Mouse (Mus musculus): Measurements from ENCODE around the gene Rab3il1.
A peak's percentile ranks its signal among the peaks of the same experiment; 100 is the strongest.

Rab3il1 gene

DNA sequence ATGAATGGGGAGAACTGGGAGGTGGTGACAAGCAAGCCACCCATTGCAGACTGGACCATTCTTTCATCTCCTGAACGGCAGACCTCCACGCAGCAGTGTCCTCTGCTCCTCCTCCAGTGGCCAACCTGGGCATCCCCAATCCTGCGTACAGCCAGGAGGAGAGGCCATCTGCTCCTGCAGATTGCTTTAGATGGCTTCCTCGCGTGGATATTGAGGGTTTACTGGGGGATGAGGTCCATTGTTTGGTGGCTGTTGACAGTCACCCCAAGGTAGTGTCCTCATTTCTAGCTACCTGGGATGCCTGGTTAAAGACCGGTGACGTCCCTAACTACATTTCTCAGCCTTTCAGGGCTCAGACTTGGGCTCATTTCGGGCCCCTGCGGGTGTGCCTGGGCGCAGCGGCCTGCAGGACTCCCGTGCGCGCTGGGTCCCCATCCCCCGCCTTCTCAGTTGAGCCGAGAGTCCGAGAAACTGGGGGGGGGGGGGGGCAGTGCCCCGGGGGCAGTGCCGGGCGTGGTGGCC is 39.5 kb downstream of the Rab3il1 start:
- no peak for DNase-seq (ENCODE audit: low read depth, low spot score)

DNA sequence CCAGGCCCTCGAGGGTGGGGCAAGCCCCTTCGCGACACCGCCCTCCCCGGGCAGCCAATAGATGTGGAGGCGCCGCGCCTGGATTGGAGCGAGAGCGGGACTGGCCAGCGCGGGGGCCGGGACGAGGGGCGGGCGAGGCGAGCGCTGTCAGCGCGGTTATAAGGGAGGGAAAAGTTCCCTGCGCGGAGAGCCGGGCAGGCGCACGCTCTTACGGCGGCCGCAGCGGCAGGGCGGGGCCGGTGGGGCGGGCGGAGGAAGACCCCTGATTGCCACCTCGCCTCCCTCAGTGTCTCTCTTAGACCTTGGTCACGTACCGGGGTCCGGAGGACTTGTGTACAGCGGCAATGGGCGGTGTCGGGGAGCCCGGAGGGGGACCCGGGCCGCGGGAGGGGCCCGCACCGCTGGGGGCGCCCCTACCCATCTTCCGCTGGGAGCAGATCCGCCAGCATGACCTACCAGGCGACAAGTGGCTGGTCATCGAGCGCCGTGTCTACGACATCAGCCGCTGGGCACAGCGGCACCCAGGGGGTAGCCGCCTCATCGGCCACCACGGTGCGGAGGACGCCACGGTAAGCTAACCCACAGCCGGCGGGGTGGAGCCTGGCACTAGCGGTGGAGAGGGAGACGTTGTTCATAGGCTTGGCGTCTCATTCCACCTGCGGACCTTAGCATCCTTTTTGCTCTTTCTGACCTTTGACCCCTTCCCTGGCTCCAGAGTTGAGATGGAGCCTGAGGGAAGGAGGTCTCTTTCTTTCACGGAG is 40.1 kb downstream of the Rab3il1 start, which contains the start of gene Fads3:
Fads3 (plus strand) TSS at position 182 of the 761 bp plus-strand sequence.
- no peak for DNase-seq (ENCODE audit: low read depth, low spot score)

DNA sequence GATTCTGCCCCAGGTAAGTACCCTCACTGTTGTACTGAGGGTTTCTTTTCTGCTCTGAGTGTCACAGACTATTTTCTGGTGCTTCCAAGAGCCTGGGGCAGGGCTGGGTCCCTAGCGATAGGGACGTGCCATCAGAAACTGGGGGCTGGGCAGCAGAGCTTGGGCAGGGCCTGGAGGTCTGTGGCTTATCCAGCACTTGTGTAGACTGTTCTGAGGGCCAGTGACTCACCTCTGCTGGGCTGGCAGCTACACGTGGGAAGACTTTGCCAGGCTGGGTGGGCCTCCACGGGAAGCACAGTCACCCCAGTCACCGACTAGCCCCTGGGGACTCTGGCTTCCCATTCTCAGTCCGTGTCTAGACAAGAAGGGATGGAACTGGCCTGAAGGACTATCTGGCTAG is 40.8 kb downstream of the Rab3il1 start:
- no peak for DNase-seq (ENCODE audit: low read depth, low spot score)

DNA sequence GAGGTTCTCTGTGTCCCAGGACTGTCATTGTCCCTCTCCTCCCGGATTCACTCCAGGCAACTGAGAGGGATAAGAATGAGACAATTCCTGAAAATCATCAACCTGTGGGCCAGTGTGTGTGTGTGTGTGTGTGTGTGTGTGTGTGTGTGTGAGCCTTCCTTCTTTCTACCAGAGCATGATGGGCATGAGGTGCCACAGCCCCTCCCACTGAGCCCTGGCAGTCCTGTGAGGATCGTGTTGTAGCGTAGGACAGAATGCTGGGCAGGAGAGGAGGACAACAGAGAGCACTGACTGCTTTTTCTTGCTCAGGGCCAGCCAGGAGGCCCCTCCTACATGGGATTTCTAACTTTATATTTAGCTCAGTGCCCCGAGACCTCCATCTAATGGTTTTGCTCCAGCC is 41.3 kb downstream of the Rab3il1 start:
- DNase-seq (ENCODE audit: low read depth, low spot score) = no peak

DNA sequence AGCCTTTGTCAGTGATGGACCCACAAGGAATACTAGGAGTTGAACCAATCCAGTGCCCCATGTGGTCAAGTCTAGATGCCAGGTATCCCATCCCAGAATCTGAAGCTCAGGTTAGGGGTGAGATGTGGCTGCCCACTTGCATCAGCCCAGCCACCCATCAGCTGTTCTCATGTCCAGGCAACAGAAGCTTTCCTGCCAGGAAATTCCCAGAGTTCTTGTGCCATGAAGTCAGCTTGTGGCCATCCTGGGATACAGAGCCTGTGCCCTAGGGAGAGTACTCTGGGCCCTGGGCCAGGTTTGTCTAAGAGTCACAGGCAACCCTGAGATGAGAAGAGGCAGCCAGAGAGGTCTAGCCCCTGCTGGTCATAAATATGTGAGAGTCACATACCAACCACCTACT is 42.2 kb downstream of the Rab3il1 start:
- no peak for DNase-seq (ENCODE audit: low read depth, low spot score)

DNA sequence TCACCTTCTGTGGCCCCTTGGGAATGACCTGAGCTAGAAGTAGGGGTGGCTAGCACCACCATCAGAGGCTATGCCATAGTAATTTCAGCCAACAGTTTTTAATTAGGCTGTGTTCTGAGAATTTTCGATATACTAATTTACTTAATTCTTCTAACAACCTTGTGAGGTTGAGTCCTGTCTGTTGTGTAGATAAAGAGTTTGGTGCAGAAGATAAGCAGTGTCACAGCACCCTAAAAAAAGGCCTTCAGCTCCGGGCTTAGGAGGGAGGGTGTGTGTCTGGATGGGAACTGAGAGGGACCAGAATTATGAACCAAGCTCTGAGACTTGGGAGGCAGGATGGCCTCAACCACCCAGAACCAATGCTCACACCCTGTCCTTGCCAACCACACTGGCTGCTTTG is 44.2 kb downstream of the Rab3il1 start:
- no peak for DNase-seq (ENCODE audit: low read depth, low spot score)

DNA sequence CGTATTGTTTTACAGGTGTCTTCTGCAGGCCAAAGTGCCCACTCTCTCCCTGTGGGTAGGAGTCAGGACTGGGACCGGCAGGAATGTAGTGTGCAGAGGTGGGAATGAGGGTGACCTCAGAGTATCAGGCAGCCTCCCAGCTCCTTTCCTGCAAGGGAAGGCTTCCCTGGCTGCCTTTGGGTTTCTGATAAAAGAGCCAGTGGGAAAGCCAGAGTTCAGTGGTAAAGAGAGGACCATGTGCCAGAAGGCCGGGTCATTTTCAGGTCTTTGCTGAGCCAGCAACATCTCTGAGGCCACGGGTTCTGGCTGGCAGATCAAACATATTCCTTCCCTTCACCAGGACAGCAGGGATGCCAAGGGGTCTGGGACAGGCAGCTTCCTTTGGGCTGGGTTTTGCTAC is 44.9 kb downstream of the Rab3il1 start:
- DNase-seq (ENCODE audit: low read depth, low spot score) = no peak

DNA sequence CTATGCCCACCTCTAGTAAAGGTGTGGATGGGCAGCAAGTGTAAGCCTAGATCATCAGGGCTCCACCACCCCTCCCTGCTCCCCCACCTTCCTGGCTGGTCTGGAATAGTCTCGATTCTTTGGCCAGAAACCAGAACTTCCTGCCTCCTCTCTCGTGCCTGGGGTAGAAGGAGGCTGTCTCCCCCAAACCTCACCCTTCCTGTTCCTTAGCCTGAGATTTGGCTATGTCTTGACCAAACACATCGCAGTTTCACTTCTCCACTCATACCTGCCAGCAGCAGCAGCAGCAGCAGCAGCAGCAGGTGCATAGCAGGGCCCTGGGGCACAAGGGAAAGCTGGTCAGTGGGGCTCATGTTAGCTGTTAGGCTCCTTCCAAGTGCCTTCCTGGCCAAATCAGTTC is 45.5 kb downstream of the Rab3il1 start:
- DNase-seq (ENCODE audit: low read depth, low spot score) = peak; percentile 83

DNA sequence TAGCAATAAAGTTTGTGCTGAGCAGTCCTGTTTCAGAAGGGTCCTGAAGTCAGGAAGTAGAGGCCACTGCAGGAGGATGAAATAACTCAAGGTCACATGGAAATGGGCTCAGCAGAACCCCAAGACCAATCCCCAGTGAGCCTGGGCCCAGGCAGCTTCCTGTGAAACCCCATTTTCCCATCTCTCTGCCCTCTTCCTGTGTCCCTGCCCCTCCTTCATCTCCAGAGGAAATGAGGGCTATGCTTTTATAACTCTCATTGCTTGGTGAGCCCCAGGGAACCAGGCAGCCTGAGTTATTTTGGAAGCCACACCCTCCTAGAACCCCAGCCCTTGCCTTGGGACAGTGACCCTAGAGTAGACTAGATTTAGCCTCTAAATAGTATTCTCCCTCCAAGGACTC is 48.1 kb downstream of the Rab3il1 start:
- no peak for DNase-seq (ENCODE audit: low read depth, low spot score)

DNA sequence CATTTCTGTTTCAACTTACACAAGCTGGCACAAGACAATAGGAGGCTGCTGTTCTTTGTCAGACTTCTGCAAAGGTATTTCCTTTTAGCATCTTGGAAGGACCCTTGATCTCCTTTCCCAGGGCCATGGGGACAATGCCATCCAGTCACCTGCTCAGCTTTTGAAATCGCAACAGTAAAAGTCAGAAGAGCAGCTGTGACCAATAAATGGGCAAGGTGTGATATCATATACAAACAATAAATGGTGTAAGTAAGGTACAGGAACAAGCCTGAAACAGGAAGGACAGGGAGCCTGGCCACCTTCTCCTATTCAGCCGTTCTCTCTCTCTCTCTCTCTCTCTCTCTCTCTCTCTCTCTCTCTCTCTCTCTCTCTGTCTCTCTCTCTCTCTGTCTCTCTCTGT is 49.0 kb downstream of the Rab3il1 start:
- no peak for DNase-seq (ENCODE audit: low read depth, low spot score)

DNA sequence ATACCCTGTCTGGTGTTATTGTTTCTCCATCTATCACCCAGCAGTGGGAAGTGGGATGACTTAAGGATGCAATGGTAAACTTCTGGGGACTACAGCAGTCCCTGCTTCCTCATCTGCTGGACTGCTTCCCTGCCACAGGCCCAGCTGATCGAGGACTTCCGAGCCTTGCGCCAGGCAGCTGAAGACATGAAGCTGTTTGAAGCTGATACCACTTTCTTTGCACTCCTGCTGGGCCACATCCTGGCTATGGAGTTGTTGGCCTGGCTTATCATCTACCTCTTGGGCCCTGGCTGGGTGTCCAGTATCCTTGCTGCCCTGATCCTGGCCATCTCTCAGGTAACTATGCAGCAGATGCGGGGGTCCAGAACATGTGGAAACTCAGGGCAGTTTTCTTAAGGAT is 51.2 kb downstream of the Rab3il1 start:
- no peak for DNase-seq (ENCODE audit: low read depth, low spot score)

DNA sequence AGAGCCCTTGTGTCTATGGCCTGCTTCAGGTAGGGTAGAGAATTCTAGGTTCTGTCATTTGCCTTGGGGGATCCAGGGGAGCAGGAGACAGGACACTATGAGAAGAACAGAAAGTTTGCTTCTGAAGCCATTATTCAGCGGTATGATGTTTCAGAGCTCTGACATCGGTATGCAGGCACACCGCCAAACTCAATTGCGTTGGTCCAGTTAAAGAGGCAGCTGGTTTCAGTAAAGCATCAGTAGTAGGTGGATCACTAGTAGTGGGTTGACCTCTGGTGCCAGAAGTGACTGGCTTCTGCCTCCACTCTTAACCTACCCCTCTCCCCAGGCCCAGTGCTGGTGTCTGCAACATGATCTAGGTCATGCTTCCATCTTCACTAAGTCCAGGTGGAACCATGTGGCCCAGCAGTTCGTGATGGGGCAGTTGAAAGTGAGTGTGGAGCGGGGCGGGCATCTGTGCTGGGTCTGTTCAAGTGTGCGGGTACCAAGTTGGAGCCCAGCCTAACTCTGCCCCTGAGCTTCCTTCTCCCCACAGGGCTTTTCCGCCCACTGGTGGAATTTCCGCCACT is 52.3 kb downstream of the Rab3il1 start:
- DNase-seq (ENCODE audit: low read depth, low spot score) = no peak

DNA sequence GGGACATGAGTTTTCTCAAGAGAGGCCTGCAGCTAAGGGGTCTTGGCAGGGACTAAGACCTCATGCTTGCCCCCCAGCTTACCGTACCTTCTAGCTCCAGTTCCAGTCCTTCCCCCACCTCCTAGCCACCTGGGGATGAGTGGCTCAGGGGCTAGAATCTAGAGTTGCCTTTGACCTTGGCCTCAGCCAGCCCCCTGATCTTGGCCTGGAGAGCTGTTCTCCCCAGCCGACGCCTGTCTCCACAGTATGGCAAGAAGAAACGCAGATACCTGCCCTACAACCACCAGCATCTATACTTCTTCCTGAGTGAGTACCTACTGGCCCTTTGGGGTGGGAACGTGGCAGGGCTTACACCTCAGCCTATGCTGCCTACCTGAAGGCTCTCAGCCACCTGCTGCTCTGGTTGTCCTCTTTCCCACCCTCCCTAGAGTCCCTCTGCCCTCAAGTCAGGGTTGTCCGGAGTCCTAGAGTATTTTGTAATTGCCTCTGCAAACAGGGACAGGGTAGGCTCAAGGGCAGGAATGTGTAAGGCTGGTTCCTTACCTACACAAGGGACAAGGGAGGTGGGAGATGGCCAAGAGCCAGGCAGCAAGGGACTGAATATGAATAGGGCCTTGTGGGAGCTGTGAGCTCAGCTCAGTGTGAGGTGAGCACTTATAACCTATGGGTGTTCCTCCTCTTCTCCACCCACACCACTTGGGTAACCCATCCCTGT is 53.0 kb downstream of the Rab3il1 start:
- DNase-seq (ENCODE audit: low read depth, low spot score) = no peak

DNA sequence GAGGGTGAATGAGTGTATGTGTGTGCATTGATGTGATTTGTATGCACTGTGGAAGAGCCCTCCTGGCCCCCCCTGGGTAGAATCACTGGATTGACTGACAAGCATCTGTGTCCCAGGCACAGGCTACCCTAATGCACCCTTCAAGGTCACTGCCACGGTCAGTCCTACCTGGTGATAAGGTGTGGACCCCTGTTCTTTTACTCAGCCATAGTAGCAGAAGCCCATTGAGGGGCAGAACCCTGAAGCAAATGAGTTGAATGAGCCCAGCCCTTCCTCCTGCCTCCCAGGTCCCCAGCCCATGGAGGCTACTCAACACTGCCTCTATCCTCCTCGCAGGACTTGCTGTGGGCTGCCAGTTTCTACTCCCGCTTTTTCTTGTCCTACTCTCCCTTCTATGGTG is 53.8 kb downstream of the Rab3il1 start:
- no peak for DNase-seq (ENCODE audit: low read depth, low spot score)

DNA sequence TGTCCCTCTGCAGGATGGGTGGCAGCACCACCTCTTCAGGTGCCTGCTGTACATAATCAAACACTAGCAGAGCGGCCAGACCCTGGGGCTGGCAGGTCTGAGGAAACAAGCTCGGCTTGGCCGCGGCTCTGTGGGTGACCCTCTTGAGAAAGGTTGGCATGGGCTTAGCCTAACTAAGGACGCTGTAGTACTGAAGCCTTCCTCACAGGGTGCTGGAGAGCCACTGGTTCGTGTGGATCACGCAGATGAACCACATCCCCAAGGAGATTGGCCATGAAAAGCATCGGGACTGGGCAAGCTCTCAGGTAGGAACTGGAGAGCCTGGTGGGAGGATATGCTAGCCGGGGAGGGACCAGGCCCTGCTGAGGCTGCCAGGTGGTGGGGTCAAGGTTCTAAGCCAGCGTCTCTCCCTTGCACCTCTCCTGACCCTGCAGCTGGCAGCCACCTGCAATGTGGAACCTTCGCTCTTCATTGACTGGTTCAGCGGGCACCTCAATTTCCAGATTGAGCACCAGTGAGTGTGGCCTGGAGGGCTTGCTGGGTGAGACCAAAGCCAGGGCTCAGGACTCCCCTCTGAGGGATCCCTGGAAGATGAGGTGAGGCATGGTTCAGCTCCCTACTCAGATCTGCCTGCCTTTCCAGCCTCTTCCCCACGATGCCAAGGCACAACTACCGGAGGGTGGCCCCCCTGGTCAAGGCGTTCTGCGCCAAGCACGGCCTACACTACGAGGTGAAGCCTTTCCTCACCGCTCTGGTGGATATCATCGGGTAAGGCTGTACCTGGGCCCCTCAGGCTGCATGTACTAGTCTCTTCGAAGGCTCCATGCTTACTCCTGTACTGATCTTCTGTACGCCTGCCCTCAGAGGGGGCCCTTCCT is 54.6 kb downstream of the Rab3il1 start:
- no peak for DNase-seq (ENCODE audit: low read depth, low spot score)

DNA sequence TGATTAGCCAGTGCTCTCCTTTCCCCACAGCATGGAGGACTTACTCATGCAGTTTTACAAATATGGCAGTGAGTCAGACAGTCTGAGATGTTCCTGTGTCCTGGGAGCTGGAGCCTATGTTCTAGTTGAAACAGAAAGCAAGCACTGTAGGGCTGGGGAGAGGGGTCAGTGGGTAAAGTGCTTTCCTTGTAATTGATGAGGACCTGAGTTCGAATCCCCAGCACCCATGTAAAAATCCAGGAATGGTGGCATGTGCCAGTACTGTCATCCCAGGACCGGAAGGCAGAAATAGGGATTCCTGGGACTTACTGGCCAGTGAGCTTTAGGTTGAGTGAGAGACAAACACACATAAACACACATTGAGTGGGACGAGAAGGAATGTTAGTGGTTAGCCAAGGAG is 55.2 kb downstream of the Rab3il1 start:
- no peak for DNase-seq (ENCODE audit: low read depth, low spot score)

DNA sequence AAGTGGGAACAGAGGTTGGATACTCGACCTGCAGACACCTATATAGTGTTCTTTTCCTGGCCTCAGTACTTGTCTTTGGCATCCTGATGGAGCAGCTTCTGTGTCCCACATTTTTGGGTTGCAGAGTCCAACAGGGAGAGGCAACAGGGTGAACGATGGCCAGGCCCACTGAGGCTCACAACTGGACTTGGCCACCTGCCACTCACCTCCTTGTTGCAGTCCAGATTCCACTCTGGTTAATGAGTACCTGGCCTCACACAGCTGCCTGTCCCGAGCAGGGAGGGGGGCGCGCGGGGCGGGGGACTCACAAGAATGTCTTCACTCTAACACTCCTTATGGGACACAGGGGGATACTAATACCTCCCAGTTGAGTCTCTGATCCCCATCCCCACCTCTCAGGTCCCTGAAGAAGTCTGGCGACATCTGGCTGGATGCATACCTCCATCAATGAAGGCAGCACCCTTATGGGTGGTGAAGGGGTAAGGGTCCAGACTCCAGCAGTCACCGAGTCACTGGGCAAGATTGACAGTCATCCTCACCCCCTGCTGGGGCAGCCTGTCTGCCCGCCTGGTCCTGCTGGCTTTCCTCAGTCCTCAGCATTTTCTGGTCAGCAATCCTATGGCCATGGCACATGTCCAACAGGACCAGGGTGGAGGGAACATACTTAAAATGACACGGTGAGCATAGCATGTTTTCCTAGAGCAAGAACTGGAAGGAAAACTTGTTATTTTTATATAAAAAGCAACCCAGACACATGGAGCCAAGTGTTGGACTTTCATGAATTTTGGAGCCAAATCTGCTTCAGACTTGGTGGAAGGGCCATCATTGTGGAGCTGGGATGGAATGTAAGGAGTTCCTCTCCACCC is 56.2 kb downstream of the Rab3il1 start:
- no peak for DNase-seq (ENCODE audit: low read depth, low spot score)

DNA sequence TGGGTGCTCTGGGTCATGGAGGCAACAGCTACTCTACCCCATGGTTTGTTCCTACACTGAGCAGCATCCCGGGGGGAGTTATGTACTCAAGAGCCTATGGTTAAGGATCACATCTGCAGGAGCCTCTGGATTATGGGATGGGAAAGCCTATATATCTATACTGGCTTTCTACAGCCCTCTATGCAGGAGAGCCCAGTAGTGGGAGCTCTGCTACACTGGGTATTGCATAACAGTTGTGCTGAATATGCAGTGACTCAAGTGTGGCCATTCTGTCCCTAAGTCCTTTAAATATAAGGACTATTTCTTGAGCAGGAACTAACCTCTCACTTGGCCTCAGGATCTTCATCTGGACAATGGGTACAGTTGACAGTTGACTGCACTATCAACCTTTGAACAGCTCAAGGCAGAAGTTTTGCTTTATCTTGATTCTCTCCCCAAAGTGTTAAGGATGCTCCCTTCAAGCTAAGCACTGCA is 56.9 kb downstream of the Rab3il1 start:
- no peak for DNase-seq (ENCODE audit: low read depth, low spot score)

DNA sequence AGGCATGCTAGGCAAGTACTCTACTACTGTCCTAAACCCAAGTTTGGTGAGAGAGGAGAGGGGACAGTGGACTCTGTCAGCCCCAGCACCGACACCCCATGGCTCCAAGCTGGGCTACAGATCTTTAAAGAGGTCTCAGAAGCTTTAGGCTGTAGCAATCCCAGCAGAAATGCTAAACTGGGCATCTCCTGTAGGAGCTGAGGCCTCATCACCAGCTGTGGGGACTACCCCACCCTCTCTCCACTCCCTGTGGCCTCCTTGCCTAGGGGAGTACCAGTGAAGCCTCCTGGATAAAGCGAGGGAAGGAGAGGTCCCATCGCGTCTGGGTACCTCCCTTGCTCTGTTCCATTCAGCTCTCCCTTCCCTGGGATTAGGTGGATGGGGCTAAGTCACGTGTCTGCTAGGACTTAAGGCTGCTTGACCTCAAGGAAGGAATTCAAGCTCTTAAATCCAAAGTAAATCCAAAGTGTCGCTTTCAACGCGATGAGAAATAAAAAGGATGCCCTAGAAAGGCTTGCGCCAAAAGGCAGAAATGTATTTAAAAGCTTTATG is 57.5 kb downstream of the Rab3il1 start:
- DNase-seq (ENCODE audit: low read depth, low spot score) = no peak

DNA sequence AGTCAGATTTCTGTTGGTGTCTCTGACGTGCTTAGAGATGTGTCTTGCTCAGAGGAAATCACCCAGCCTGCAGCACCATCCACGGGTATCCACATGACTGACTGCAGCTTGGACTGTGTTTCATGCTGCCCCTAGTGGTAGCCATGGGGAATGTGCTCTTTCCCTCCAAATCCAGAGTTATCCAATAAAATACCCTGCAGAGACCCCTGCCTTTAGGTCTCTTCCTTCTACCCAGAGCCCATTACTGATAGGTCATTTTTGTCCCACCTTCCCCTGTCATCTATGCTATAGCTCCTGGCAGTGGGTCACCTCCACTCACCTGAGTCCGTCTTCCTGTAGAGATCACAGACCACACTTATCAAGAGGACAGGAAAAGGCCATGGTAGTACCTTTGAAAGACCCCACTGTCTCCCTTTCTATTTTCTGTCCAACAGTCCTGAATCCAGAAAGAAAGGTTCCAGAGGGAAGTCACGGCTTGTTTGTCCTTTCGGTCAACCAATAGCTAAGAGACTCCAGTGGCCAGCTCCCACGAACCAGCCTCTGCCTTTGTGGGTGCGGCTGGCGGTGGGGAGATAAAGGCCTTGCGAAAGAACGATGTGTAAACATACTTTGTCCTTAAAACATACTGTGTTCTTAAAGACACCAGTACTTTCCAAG is 58.6 kb downstream of the Rab3il1 start:
- DNase-seq (ENCODE audit: low read depth, low spot score) = peak; percentile 48

Data from A20 (cell line).